Mouse (Mus musculus) embryonic facial prominence, embryonic 12.5 days (tissue): ENCODE results near the gene Ces1d. TPM values are rescaled to one million over a fixed set of nuclear protein-coding genes. Genes with fewer than 3 reads are reported as not detected.

Experiments
- ATAC-seq: fragments of 200-750 bp; cut with Nextera tagmentation; 2 replicates; pipeline ENCODE4 v1.8.0; 2017; ENCODE audit not compliant: insufficient number of reproducible peaks, insufficient read depth, low FRiP score, low TSS enrichment
- H3K27ac ChIP-seq: fragments of 300-500 bp; sonication (generic); 2 replicates; pipeline ENCODE4 v1.5.1; 2016; ENCODE audit warnings: mild to moderate bottlenecking
- H3K27me3 ChIP-seq: fragments of 300-500 bp; sonication (generic); 2 replicates; pipeline ENCODE4 v1.6.1; 2016; ENCODE audit warnings: mild to moderate bottlenecking, moderate library complexity
- H3K36me3 ChIP-seq: fragments of 300-500 bp; sonication (generic); 2 replicates; pipeline ENCODE4 v1.6.1; 2016; ENCODE audit warnings: mild to moderate bottlenecking
- H3K4me1 ChIP-seq: fragments of 300-500 bp; sonication (generic); 2 replicates; pipeline ENCODE4 v1.6.1; 2016
- H3K4me2 ChIP-seq: fragments of 300-500 bp; sonication (generic); replicated peaks from 2 replicates; pipeline ENCODE4 v1.6.1; 2016; ENCODE audit warnings: mild to moderate bottlenecking, moderate library complexity
- H3K4me3 ChIP-seq: fragments of 300-500 bp; sonication (generic); 2 replicates; pipeline ENCODE4 v1.5.1; 2016; ENCODE audit warnings: mild to moderate bottlenecking
- H3K9ac ChIP-seq: fragments of 300-500 bp; sonication (generic); 2 replicates; pipeline ENCODE4 v1.6.1; 2016; ENCODE audit warnings: mild to moderate bottlenecking, moderate library complexity
- H3K9me3 ChIP-seq: fragments of 300-500 bp; sonication (generic); 2 replicates; pipeline ENCODE4 v1.6.1; 2016; ENCODE audit warnings: mild to moderate bottlenecking, moderate library complexity
- WGBS: fragments of 180-500 bp; shearing (Covaris S2); methylation state at CpG from one replicate; pipeline ENCODE4 v1.1.7; 2016; 5-methylcytosine and 5-hydroxymethylcytosine counted together
- polyA plus RNA-seq: library from polyadenylated mRNA; unstranded; fragments of >200 nt; fragmentation: Nextera tagmentation; extraction: Ambion mirVana; gene quantifications from 2 replicates; pipeline ENCODE4 v1.2.1, GENCODE M21; 2016

Gene Ces1d
- polyA plus RNA-seq, 1 experiment from 2014 or later: 1.3 TPM

GRCm38 (mm10) chr8:93131233-93131980 is 66.2 kb downstream of the Ces1d start, which contains the start of gene Ces1c:
Gene Ces1c, minus strand, starts transcription at chr8:93131283.
- no peak within 1 kb of the TSS for H3K9ac ChIP-seq
- H3K4me1 ChIP-seq: no peaks in the 10 kb centered on the region
- ATAC-seq: no peak
- H3K9me3 ChIP-seq: no peaks in the 10 kb centered on the region
- H3K27me3 ChIP-seq: no peaks in the 10 kb centered on the region
- no peak within 1 kb of the TSS for H3K4me3 ChIP-seq
- H3K36me3 ChIP-seq: no peaks in the 10 kb centered on the region
- H3K4me2 ChIP-seq: no peak within 1 kb of the TSS
- no peak within 1 kb of the TSS for H3K27ac ChIP-seq
- 85% methylated on average over 3 of the region's 3 CpGs for WGBS

- Histone ChIP-seq H3K4me1 (no peaks in the 10 kb centered on the region), H3K4me3 (no peak overlapping the region), H3K27me3 (no peaks in the 10 kb centered on the region), H3K4me2 (no peak overlapping the region), H3K9me3 (no peaks in the 10 kb centered on the region), H3K27ac (no peak overlapping the region), H3K36me3 (no peaks in the 10 kb centered on the region), H3K9ac (no peak overlapping the region)
- WGBS: 78% methylated on average over 2 of the region's 2 CpGs
- ATAC-seq: no peak
Measured at GRCm38 (mm10) chr8:93126476-93126875, 71.2 kb downstream of the Ces1d start.

GRCm38 (mm10) chr8:93122005-93122404 is 75.6 kb downstream of the Ces1d start:
- Histone ChIP-seq H3K36me3 (no peaks in the 10 kb centered on the region), H3K4me1 (no peaks in the 10 kb centered on the region), H3K9me3 (no peaks in the 10 kb centered on the region), H3K9ac (no peak overlapping the region), H3K27me3 (no peaks in the 10 kb centered on the region), H3K4me2 (no peak overlapping the region), H3K4me3 (no peak overlapping the region), H3K27ac (no peak overlapping the region)
- WGBS: 98% methylated on average over 1 of the region's 1 CpGs
- no peak for ATAC-seq

Other genes starting within 250 kb of the Ces1d start
- gene Slc6a2, start 237.8 kb downstream of the Ces1d start, polyA plus RNA-seq: 0.28 and 0.32 TPM in 2 replicates
- gene Ces1a, start 149.6 kb downstream of the Ces1d start, polyA plus RNA-seq: not detected in 2 replicates
- not detected in 2 replicates for gene Ces1b, start 117.8 kb downstream of the Ces1d start, polyA plus RNA-seq
- gene Ces1c, start 66.6 kb downstream of the Ces1d start, polyA plus RNA-seq: not detected in 2 replicates
- not detected in 2 replicates for gene Ces1e, start 31.8 kb upstream of the Ces1d start, polyA plus RNA-seq
- not detected in 2 replicates for gene Ces1f, start 81.9 kb upstream of the Ces1d start, polyA plus RNA-seq
- not detected in 2 replicates for gene Ces1g, start 139.5 kb upstream of the Ces1d start, polyA plus RNA-seq
- not detected in 2 replicates for gene Ces1h, start 181.9 kb upstream of the Ces1d start, polyA plus RNA-seq